Mouse (Mus musculus) limb, embryonic 13.5 days (tissue): ENCODE data around the gene Ring1. TPM values are rescaled to one million over a fixed set of nuclear protein-coding genes. Genes with fewer than 3 reads are reported as not detected.
A peak's percentile ranks its signal among the peaks of the same experiment; 100 is the strongest.

Experiments
- ATAC-seq: fragments of 200-750 bp; cut with Nextera tagmentation; 2 replicates; pipeline ENCODE4 v1.8.0; 2017; ENCODE audit warnings: low read depth, moderate number of reproducible peaks, moderate TSS enrichment; ENCODE audit not compliant: low FRiP score
- H3K27ac ChIP-seq: fragments of 300-500 bp; sonication (generic); 2 replicates; pipeline ENCODE4 v1.5.1; 2015; ENCODE audit warnings: inconsistent platforms, mild to moderate bottlenecking, moderate library complexity
- H3K27me3 ChIP-seq: fragments of 300-500 bp; sonication (generic); 2 replicates; pipeline ENCODE4 v1.6.1; 2015; ENCODE audit warnings: mild to moderate bottlenecking, inconsistent platforms
- H3K36me3 ChIP-seq: fragments of 300-500 bp; sonication (generic); 2 replicates; pipeline ENCODE4 v1.6.1; 2015; ENCODE audit warnings: inconsistent platforms, mild to moderate bottlenecking, moderate library complexity
- H3K4me1 ChIP-seq: fragments of 300-500 bp; sonication (generic); 2 replicates; pipeline ENCODE4 v1.6.1; 2015; ENCODE audit warnings: inconsistent platforms
- H3K4me2 ChIP-seq: fragments of 300-500 bp; sonication (generic); replicated peaks from 2 replicates; pipeline ENCODE4 v1.6.1; 2015; ENCODE audit warnings: inconsistent platforms, mild to moderate bottlenecking, moderate library complexity
- H3K4me3 ChIP-seq: fragments of 300-500 bp; sonication (generic); 2 replicates; pipeline ENCODE4 v1.5.1; 2015; ENCODE audit warnings: moderate library complexity, mild to moderate bottlenecking, inconsistent platforms
- H3K9ac ChIP-seq: fragments of 300-500 bp; sonication (generic); 2 replicates; pipeline ENCODE4 v1.6.1; 2015; ENCODE audit warnings: mild to moderate bottlenecking, inconsistent platforms
- H3K9me3 ChIP-seq: fragments of 300-500 bp; sonication (generic); 2 replicates; pipeline ENCODE4 v1.6.1; 2016; ENCODE audit warnings: inconsistent platforms
- WGBS: fragments of 180-500 bp; shearing (Covaris S2); methylation state at CpG from one replicate; pipeline ENCODE4 v1.1.7; 2015; 5-methylcytosine and 5-hydroxymethylcytosine counted together
- polyA plus RNA-seq: library from polyadenylated mRNA; unstranded; fragments of >200 nt; fragmentation: Nextera tagmentation; extraction: Ambion mirVana; gene quantifications from 2 replicates; pipeline ENCODE4 v1.2.1, GENCODE M21; 2015

Gene Ring1
- polyA plus RNA-seq, 1 experiment from 2014 or later = 19.1 TPM

DNA sequence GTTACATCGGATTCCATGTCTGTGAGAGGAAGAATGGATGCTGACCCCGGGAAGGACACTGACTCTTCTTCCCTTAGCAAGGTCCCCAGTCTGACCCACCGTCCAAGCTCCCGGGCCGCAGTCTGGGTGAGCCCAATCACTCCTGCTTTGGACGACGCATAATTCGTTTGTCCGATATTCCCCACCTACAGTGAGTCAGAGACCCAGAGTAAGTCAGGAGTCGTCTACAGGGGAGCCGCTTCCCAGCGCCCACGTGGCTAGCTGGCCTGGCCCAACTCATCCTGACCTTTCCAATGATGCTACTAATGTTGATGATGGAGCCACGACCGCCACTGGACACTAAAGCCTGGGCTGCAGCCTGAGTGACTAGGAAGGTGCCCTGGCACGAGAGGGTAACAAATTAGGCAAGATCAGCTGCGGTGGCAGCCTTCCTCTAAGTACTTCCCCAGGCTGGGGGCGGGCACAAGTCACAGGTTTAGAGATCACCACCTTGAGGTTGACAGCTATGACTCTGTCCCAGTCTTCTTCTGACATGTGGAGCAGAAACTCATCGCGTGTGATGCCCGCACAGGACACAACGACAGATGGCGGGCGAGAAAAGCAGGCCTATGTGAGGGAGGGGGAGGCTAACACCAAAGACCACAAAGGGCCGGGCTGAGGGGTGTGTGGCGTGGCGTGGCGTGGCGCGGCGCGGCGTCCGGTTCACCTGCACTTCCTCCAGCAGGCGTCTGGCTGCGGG, 2.6 kb upstream of the Ring1 start:
- ATAC-seq = no peak
- WGBS = 8% methylated on average over 36 of the region's 36 CpGs
- H3K36me3 ChIP-seq = peaks cover 40% of the 10 kb centered on the region
- no peaks in the 10 kb centered on the region for H3K9me3 ChIP-seq
- H3K27me3 ChIP-seq = no peaks in the 10 kb centered on the region
- peak overlapping the region; percentile 68 for H3K9ac ChIP-seq
- peaks cover 64% of the 10 kb centered on the region for H3K4me1 ChIP-seq
- H3K27ac ChIP-seq = peak overlapping the region; percentile 61; the same call in 1 of the 2 replicates
- peak overlapping the region; percentile 97 for H3K4me2 ChIP-seq
- H3K4me3 ChIP-seq = peak overlapping the region; percentile 85

DNA sequence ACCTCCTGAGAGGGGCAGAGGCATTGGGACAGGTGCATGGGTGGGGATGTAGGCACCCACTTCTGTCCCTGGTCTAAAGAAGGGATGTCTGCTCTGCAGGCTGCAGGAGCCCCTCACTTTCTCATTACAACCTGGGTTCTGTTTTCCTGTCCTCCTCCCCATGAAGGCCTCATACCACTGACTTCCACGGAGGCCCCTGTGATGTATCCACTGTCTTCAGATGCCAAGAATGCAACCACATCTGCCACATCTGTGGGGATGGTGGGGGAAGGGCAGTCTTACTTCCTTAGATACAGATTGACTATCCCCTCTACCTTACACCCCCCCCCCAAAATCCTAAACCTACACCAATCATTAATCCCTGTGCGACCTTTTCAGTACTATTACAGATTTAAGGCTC, 1.7 kb upstream of the Ring1 start:
- Histone ChIP-seq H3K4me2 (peak overlapping the region; percentile 97), H3K4me1 (peaks cover 64% of the 10 kb centered on the region)
- ATAC-seq = no peak

DNA sequence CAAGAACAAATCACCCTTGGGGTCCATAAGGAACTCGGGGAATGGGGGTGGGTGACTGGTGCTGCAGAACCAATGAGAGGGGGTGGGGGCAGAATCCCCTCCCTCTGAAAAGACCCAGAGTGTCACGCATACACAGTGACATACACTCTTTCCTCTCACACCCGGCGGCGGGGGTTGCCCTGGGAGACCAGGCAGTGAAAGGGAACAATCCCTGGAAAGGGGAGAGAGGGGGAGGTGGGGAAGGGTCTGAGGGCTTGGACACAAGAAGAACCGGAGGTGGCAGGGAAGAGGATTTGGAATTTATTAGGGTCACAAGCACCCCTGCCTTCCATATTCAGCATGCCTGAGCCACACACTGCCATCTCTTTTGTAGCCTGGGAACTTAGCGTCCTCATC, 1.3 kb upstream of the Ring1 start:
- Histone ChIP-seq H3K9ac (peak overlapping the region; percentile 94), H3K4me2 (peak overlapping the region; percentile 97), H3K36me3 (peaks cover 53% of the 10 kb centered on the region), H3K4me1 (peaks cover 63% of the 10 kb centered on the region), H3K9me3 (no peaks in the 10 kb centered on the region), H3K4me3 (peak overlapping the region; percentile 81), H3K27me3 (no peaks in the 10 kb centered on the region), H3K27ac (0 out of 2 replicates have a peak overlapping the region, but pooled peaks have one; percentile 44)
- 17% methylated on average over 6 of the region's 7 CpGs for WGBS
- ATAC-seq = no peak

More for the DNA sequence above, 1.7 kb upstream of the Ring1 start:
- Histone ChIP-seq H3K27ac (0 out of 2 replicates have a peak overlapping the region, but pooled peaks have one; percentile 44), H3K9ac (peak overlapping the region; percentile 94), H3K36me3 (peaks cover 49% of the 10 kb centered on the region), H3K9me3 (no peaks in the 10 kb centered on the region), H3K27me3 (no peaks in the 10 kb centered on the region), H3K4me3 (peak overlapping the region; percentile 85)
- 30% methylated on average over 2 of the region's 2 CpGs for WGBS

DNA sequence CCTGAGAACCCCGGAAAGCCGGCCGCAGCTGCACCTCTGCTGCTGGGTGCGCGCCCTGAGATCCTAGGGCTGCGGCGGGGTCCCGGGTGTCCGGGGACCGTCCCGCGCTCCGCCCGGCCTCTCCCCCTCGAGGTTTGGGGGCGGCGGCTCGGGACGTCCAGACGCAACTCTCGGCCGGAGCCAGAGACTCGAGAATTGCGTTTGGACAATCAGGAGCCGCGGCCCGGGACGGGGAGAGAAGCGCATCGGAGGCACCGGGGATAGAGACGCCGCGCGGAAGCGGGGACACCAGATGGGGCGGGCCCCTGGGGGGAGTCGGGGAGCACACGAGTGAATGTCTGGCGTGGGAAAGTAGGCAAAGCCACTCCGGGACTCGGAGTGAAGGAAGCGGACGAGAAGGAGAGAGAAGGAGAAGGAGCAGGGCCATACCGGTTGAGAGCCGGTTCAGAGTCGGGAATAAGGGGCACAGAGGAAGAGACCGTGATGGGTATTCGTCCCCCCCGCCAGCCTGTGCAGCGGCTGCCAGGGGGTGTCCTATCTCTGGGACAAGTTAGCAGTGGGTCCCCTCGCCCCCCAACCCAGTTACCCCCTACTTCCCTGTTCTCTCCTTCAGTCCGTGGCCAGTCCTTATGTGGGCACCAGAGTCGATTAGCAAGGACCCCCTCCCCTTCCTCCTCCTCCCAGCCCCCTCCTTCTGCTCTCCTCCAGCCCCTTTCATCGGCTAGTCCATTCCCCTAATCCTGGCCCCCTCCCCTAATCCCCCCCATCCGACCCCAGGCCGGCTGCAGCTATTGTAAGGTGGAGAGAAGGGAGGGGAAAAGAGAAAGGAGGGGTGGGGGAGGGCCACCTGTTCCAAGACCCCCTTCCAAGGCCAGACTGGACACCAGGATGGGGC, 628 bp upstream of the Ring1 start:
- Histone ChIP-seq H3K9ac (peak overlapping the region; percentile 94), H3K27me3 (no peaks in the 10 kb centered on the region), H3K4me2 (peak overlapping the region; percentile 97), H3K27ac (peak overlapping the region; percentile 94), H3K36me3 (peaks cover 53% of the 10 kb centered on the region), H3K9me3 (0 out of 2 replicates have a peak, but pooled peaks cover 2% of the 10 kb centered on the region), H3K4me1 (peaks cover 56% of the 10 kb centered on the region), H3K4me3 (peak overlapping the region; percentile 81)
- under 1% methylated on average over 53 of the region's 57 CpGs for WGBS
- ATAC-seq = no peak

DNA sequence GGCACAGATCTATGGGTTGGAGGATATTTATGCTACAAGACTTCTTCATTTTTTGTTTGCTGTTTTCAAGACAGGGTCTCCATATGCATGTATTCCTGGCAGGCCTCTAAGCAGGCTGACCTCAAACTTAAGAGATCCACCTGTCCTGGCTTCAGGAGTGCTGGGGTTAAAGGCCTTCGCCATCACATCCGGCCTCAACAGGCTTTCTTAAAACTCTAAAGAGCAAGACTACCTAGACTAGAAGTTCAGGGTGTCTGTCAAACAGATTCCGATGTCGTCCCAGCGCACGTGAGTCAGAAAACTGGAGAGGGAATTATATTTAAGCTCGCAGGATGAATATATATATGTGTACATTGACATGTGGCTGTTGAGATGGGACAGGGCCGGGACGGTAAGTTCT, 802 bp downstream of the Ring1 start:
- ATAC-seq = no peak
- H3K27ac ChIP-seq = peak overlapping the region; percentile 94; the same call in 1 of the 2 replicates
- peaks cover 42% of the 10 kb centered on the region for H3K36me3 ChIP-seq
- WGBS = 69% methylated on average over 9 of the region's 9 CpGs
- H3K4me2 ChIP-seq = peak overlapping the region; percentile 97
- H3K9me3 ChIP-seq = peaks cover 14% of the 10 kb centered on the region
- peak overlapping the region; percentile 94 for H3K9ac ChIP-seq
- H3K4me1 ChIP-seq = peaks cover 42% of the 10 kb centered on the region
- H3K27me3 ChIP-seq = no peaks in the 10 kb centered on the region
- H3K4me3 ChIP-seq = peak overlapping the region; percentile 81

DNA sequence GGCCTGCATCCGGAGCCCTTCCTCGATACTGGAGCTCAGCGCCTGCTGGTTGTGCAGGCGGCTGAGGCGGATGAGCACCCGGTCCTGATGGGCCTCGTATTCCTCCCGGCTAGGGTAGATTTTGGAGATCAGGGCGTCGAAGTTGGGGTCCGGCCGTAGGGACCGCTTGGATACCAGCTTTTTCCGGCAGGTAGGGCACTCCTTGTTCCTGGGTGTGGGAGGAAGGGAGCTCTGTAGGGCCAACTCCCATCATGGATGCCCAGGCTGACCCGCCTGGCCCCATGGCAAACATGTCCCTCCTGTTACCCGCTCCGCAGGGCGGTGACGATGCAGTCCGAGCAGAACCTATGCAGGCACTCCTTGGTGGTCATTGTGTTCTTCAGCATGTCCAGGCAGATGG, 1.5 kb downstream of the Ring1 start:
- Histone ChIP-seq H3K4me3 (no peak overlapping the region), H3K4me2 (no peak overlapping the region), H3K9ac (no peak overlapping the region), H3K27ac (no peak overlapping the region), H3K4me1 (peaks cover 35% of the 10 kb centered on the region), H3K27me3 (no peaks in the 10 kb centered on the region), H3K9me3 (peaks cover 14% of the 10 kb centered on the region), H3K36me3 (peaks cover 35% of the 10 kb centered on the region)
- ATAC-seq = no peak
- WGBS = 96% methylated on average over 20 of the region's 20 CpGs

DNA sequence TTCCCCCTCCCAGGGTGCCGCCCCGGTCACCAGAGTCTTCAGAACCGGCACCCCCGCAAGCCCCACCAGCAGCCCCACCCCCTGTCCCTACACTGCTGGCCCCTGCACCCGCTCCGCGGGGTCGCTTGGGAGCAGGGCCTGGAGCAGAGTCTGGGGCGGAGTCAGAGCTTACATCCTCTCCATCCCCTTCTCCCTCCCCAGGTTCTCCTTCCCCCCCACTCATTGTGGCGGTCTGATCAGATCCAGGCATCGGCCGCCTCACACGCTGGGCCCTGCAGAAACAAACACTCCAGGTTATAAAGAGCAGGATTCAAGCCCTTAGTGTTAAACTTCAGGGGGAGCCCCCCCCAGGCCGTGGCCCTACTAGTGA, 2.1 kb downstream of the Ring1 start:
- Histone ChIP-seq H3K9ac (no peak overlapping the region), H3K4me3 (no peak overlapping the region), H3K27me3 (no peaks in the 10 kb centered on the region), H3K4me1 (peaks cover 34% of the 10 kb centered on the region), H3K36me3 (peaks cover 35% of the 10 kb centered on the region), H3K4me2 (no peak overlapping the region), H3K9me3 (peaks cover 14% of the 10 kb centered on the region), H3K27ac (no peak overlapping the region)
- no peak for ATAC-seq
- 90% methylated on average over 14 of the region's 14 CpGs for WGBS

DNA sequence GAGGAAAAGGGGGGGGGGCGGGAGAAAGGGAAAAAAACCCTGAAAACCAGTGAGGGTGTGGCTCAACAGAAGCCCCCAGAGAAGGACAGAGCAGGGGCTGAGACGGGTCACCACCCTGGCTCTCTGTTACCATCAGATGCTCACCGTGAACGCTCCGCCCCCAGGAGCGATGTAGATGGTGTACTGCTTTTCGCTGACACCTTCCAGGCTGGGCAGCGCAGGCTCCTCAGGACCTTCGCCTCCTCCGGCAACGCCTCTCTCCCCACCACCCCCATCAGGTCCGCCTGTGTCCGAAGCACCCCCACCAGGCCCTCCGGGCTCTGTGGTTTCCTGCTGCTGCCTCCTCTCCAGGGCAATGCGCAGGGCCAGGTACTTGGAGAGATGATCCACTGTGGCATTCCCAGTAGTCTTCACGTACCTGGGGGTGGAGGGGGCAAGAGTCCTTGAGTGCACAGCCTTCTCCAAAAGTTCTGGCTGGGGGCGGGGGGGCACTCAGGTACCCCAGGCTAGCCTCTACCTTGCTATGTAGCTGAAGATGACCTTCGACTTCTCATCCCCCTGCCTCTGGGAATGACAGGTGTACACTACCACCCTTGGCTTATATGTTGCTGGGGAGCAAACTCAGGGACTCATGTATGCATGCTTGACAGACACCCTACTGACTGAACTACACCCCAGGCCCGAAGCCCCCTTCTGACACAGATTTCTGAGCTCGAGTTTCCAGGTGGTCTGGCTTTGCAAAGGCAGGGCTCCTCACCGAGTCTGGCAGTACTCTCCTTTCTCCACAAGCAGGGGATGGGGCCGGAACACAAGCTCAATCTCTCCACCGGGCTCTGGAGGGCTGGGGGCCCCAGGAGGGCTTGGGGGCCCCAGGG, 2.7 kb downstream of the Ring1 start:
- Histone ChIP-seq H3K36me3 (peaks cover 35% of the 10 kb centered on the region), H3K4me3 (no peak overlapping the region), H3K27me3 (no peaks in the 10 kb centered on the region), H3K4me2 (no peak overlapping the region), H3K9ac (no peak overlapping the region), H3K27ac (no peak overlapping the region), H3K4me1 (peaks cover 28% of the 10 kb centered on the region), H3K9me3 (peaks cover 14% of the 10 kb centered on the region)
- no peak for ATAC-seq
- WGBS = 95% methylated on average over 23 of the region's 23 CpGs

DNA sequence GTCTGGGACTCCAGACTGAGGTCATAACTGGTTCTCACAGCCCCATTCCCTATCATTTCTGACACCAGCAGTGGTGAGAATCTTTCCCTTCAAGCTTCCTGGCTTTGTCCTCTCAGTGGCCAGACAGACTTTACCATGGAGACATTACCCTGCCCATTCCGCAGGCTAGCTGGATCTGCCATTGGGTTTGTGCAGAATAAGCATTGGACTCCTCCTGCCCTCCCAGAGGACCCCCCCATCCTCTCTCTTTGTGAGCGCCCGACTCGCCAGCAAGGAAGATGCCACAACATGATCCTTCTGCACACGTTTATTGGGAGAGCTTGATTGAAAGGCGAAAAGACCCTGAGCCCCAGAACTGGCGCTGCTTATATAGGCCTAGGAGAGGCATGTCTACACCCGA, 11.0 kb downstream of the Ring1 start:
- Histone ChIP-seq H3K4me3 (no peak overlapping the region), H3K27me3 (no peaks in the 10 kb centered on the region), H3K36me3 (no peaks in the 10 kb centered on the region), H3K4me2 (no peak overlapping the region), H3K27ac (no peak overlapping the region), H3K4me1 (no peaks in the 10 kb centered on the region), H3K9ac (no peak overlapping the region), H3K9me3 (peaks cover 3% of the 10 kb centered on the region; the same call in 1 of the 2 replicates)
- 92% methylated on average over 8 of the region's 8 CpGs for WGBS
- ATAC-seq = no peak

DNA sequence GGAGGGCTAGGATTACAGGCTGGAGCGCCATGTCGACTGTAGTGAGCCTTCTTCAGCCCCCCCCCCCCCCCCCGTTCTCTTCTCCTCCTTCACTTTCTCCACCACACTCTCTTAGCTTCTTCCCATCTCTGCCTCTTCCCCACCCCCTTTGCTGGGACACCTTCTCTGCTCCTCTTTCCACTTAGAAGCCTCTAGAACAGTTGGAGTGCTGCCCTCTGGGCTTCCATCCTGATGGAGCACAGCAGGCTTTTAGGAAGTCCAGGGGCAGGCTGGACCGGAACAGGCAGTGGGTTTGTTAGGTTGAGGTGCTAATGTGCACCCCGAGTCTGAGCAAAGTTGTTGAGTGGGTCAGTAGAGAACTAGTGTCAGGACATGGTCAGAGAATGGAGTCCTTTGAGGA, 14.3 kb downstream of the Ring1 start:
- Histone ChIP-seq H3K4me2 (no peak overlapping the region), H3K4me3 (no peak overlapping the region), H3K9ac (no peak overlapping the region), H3K27ac (no peak overlapping the region), H3K9me3 (0 out of 2 replicates have a peak, but pooled peaks cover 3% of the 10 kb centered on the region), H3K27me3 (peaks cover 5% of the 10 kb centered on the region; the same call in 1 of the 2 replicates), H3K4me1 (no peaks in the 10 kb centered on the region), H3K36me3 (no peaks in the 10 kb centered on the region)
- WGBS = 78% methylated on average over 5 of the region's 5 CpGs
- ATAC-seq = no peak

DNA sequence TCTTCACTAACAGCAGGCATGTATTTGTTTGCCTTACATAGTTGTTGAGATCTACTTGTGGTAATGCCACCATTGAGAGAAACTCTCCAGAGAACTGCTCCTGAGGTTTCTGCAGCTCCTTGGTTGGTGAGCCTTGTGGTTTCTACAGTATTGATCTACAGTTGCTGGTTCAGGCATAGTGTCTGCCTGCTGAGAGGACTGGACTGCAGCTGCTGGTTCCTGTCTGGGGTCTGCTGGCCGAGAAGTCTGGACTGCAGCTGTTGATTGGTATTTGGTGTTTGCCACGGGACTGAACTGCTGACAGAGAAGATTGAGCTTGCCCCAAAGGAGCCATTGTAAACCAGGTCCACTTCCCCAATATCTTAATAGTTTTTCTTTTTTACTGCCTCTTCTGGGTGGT, 17.9 kb downstream of the Ring1 start:
- Histone ChIP-seq H3K9ac (no peak overlapping the region), H3K9me3 (no peaks in the 10 kb centered on the region), H3K4me2 (no peak overlapping the region), H3K4me3 (no peak overlapping the region), H3K4me1 (no peaks in the 10 kb centered on the region), H3K36me3 (no peaks in the 10 kb centered on the region), H3K27me3 (peaks cover 21% of the 10 kb centered on the region), H3K27ac (no peak overlapping the region)
- ATAC-seq = no peak
- WGBS = 32% methylated on average over 2 of the region's 2 CpGs
